Mouse (Mus musculus) brain, embryonic 14.5 days (tissue): ENCODE data around the gene Elobl. TPM values are rescaled to one million over a fixed set of nuclear protein-coding genes. Genes with fewer than 3 reads are reported as not detected.
"Not testable (repeated sequence)": the region's sequence is repeated elsewhere in the genome, so short reads cannot be mapped to it uniquely, and the experiment has no call there.

Experiments used
- DNase-seq: peaks from one replicate; pipeline ENCODE4 v3.0.0-alpha.2; 2011; ENCODE audit warnings: low read depth
- CTCF ChIP-seq: fragments of 200-500 bp; IDR thresholded peaks from 2 replicates; pipeline ENCODE4 v1.5.1; 2012; ENCODE audit warnings: inconsistent platforms, mild to moderate bottlenecking, moderate library complexity, borderline replicate concordance; ENCODE audit not compliant: insufficient read depth, insufficient read length; ENCODE audit errors: extremely low read depth
- POLR2A ChIP-seq: fragments of 200-500 bp; IDR thresholded peaks from 2 replicates; pipeline ENCODE4 v1.6.1; 2012; ENCODE audit warnings: mild to moderate bottlenecking, inconsistent platforms, borderline replicate concordance; ENCODE audit not compliant: poor library complexity, insufficient read depth, insufficient read length, severe bottlenecking; ENCODE audit errors: extremely low read depth
- polyA plus RNA-seq: library from polyadenylated mRNA; depleted of rRNA; stranded (reverse); fragments of >200 nt; gene quantifications from 2 replicates; pipeline ENCODE4 v1.2.3, GENCODE M21; 2012

Elobl gene
- polyA plus RNA-seq, 1 experiment = not detected

DNA sequence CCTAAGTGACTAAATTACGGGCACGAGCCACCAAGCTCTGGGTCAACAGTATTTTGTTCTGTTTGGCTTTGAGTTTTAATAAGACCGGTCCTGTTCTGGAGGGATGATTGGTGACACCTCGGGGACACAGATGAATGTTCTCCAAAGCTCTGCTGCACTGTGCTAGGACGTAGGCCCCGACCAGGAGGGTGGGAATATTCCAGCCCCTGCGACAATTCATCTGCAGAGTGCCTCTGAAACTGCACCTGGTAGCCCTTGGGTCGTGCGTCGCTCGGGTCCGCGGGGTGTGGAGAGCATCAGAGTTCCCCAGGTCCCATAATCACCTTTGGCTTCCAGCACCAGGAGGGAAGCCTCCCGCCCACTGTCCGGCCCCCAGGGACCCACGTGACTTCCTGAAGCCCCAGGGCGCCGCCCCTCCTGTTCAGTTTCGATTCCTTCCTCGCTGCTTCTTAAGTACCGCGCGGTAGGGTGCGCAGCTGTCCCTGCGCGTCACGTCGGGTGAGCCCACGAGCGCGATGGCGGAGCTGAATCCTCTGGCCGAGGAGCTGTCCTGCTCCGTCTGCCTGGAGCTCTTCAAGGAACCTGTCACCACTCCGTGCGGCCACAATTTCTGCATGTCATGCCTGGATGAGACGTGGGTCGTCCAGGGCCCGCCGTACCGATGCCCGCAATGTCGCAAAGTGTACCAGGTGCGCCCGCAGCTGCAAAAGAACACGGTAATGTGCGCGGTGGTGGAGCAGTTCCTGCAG lies 32.4 kb upstream of the Elobl start, which contains the start of gene Trim25:
Trim25 (plus strand) TSS at position 403 of the 749 bp plus-strand sequence.
- TF ChIP-seq CTCF = no peak
- peak; percentile 83 for DNase-seq

DNA sequence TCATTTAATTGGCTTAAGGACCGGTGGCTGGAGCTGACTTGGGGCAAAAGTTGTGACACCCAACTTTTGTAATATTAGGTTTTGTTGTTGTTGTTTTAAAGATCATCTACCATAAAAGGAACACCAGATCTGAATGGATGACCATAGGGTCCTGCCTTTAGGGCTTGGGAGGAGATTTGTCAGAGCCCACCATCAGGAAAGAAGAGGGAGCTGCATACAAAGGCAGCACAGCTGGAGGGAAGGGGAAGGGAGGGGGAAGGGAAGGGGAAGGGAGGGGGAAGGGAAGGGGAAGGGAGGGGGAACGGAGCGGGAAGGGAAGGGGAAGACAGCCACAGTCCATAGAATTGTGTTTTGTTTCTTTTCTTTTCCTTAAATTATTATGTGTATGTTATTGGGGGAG lies 31.7 kb upstream of the Elobl start:
- no peak for TF ChIP-seq CTCF
- no peak for TF ChIP-seq POLR2A
- no peak for DNase-seq

DNA sequence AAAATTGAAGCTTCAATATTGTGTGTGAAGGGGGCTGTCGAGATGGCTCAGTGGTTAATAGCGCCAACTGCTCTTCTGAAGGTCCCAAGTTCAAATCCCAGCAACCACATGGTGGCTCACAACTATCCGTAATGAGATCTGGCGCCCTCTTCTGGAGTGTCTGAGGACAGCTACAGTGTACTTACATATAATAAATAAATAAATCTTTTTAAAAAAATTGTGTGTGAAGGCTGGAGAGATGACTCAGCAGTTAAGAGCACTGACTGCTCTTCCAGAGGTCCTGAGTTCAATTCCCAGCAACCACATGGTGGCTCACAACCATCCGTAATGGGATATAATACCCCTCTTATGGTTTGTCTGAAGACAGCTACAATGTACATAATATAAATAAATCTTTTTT lies 30.6 kb upstream of the Elobl start:
- DNase-seq = not testable (repeated sequence)

DNA sequence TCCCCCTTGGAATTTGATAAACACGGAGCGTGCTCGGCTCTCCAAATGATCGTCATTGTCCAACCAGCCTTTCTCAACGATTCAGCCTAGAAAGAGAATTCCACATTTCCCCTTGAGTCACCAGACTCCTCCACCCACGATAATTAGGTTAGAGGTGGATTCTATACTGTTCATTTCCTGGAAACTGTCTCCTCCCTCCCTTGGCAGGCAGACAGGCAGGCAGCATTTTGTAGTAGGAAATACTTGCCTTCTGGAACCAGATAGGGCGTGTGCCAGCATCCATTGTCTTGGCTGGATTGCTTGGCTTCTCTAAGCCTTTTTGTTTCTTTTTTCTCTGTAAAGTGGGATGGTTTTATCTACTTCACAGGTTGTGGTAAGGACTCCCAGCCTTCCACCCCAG lies 29.7 kb upstream of the Elobl start:
- DNase-seq = peak; percentile 17
- TF ChIP-seq POLR2A (no peak), CTCF (no peak)

DNA sequence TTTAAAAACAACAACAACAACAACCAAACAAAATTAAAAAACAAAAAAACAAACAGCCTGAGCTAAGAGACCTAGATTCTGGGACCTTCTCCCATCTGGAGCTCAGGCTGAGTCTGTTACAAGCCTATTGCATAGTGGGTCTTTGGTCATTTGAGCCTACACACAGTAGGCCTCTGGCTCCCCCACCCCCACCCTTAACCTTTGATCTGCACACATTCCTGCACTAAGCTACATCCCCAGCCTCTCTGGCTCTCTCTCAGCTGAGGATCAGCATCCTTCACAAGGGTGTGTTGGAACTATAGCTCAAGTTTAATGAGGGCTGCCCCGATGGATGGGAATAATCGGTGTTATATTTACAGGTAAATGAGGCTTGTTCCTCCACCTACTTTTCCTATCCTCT lies 28.9 kb upstream of the Elobl start:
- TF ChIP-seq CTCF (no peak), POLR2A (no peak)
- no peak for DNase-seq

- TF ChIP-seq CTCF = no peak
- TF ChIP-seq POLR2A = no peak
- DNase-seq = no peak
Observed at GRCm38 (mm10) chr11:88994492-88994891, 27.8 kb upstream of the Elobl start.

GRCm38 (mm10) chr11:88993625-88994024 lies 26.9 kb upstream of the Elobl start:
- DNase-seq = peak; percentile 37
- TF ChIP-seq CTCF (peak; percentile 53; the same call in 1 of the 2 replicates), POLR2A (no peak)

DNA sequence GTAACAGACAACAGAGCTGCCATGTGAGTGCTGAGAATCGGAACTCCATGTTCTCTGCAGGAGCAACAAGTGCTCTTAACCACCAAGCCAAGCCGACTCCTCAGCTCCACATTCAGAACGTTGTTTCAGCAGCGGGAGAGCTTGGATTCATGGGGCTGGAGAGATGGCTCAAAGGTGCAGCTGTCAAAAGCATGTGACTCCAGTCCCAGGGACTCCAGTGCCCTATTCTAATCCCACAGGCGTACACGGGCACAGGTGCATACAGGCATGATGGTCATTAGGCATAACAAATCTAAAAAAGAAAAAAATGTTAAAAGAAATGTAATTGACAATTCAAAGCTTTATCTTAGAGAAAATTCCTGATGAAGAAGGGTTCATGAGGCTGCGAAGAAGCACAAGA lies 26.5 kb upstream of the Elobl start:
- no peak for DNase-seq
- TF ChIP-seq CTCF = no peak
- TF ChIP-seq POLR2A = no peak

DNA sequence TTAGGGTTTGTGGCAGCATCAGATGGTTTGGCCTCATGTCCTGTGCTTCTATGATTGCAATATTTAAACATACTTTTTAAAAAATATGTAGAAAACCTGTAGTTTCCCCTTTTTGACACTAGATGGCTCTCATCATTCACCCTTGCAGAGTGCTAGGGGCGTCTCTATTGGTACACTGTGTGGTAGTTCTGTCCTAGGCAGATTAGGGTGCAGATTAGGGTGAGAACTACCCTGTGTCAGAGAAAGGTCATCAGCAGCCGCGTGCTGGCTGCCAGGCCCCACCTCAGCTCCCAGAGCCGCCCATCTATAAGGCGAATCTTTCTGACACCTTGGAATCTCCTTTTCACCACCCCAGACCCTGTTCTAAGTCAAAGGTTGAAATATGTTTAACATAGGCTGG lies 22.8 kb upstream of the Elobl start:
- TF ChIP-seq CTCF = peak; percentile 27; the same call in 1 of the 2 replicates
- no peak for TF ChIP-seq POLR2A
- peak; percentile 26 for DNase-seq

GRCm38 (mm10) chr11:88988956-88989355 lies 22.2 kb upstream of the Elobl start:
- no peak for TF ChIP-seq POLR2A
- TF ChIP-seq CTCF = no peak
- no peak for DNase-seq

DNA sequence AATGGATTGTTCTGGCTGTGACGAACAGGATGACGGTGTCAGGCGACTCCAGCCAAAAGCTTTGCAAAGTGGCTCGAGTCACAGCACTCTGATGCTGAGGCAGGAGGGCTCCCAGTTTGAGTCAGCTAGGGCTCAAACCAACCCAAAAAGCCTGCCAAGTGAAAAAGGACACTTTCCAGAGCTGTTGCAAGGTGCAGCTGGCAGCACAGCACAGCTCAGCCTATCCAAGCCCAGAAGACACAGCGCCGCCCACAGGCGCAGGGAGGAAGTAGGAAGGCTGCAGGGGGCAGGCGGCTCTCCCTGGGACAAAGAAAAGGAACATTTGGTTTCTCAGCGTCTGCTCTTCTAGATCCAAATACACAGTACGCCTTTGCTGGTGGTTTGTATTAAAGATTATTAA lies 19.9 kb upstream of the Elobl start:
- 0 out of 2 replicates have a peak, but pooled peaks have one; percentile 4 for TF ChIP-seq CTCF
- TF ChIP-seq POLR2A = no peak

GRCm38 (mm10) chr11:88981337-88981736 lies 14.6 kb upstream of the Elobl start:
- TF ChIP-seq POLR2A (no peak), CTCF (no peak)
- DNase-seq = no peak

More for the DNA sequence above, 19.9 kb upstream of the Elobl start:
- no peak for DNase-seq

- TF ChIP-seq CTCF = no peak
- no peak for TF ChIP-seq POLR2A
- no peak for DNase-seq
Observed at GRCm38 (mm10) chr11:88977188-88977587, 10.5 kb upstream of the Elobl start.

GRCm38 (mm10) chr11:88976320-88976719 lies 9.6 kb upstream of the Elobl start:
- TF ChIP-seq CTCF (peak; percentile 44; the same call in 1 of the 2 replicates), POLR2A (no peak)
- DNase-seq = no peak
